Mouse (Mus musculus) embryonic facial prominence, embryonic 14.5 days (tissue): Measurements from ENCODE around the gene Ppp1r3e. TPM values are rescaled to one million over a fixed set of nuclear protein-coding genes. Genes with fewer than 3 reads are reported as not detected.
A peak's percentile ranks its signal among the peaks of the same experiment; 100 is the strongest.

Experiments
- ATAC-seq: fragments of 200-750 bp; cut with Nextera tagmentation; 2 replicates; pipeline ENCODE4 v1.8.0; 2017; ENCODE audit warnings: low read depth, moderate number of reproducible peaks, moderate TSS enrichment
- DNase-seq: peaks from one replicate; pipeline ENCODE4 v3.0.0-alpha.2; 2015; ENCODE audit warnings: low spot score
- H3K27ac ChIP-seq: fragments of 300-500 bp; sonication (generic); replicated peaks from 2 replicates; pipeline ENCODE4 v1.5.1; 2014; ENCODE audit warnings: low read depth, mild to moderate bottlenecking, low read length, moderate library complexity
- H3K27me3 ChIP-seq: fragments of 300-500 bp; sonication (generic); replicated peaks from 2 replicates; pipeline ENCODE4 v1.6.1; 2014; ENCODE audit warnings: low read length; ENCODE audit not compliant: control insufficient read depth, insufficient read depth
- H3K36me3 ChIP-seq: fragments of 300-500 bp; sonication (generic); 2 replicates; pipeline ENCODE4 v1.6.1; 2014; ENCODE audit warnings: low read length, mixed read lengths; ENCODE audit not compliant: control insufficient read depth, insufficient read depth
- H3K4me1 ChIP-seq: fragments of 300-500 bp; sonication (generic); 2 replicates; pipeline ENCODE4 v1.6.1; 2014; ENCODE audit warnings: antibody characterized with exemption, low read length; ENCODE audit not compliant: control insufficient read depth, insufficient read depth
- H3K4me2 ChIP-seq: fragments of 300-500 bp; sonication (generic); 2 replicates; pipeline ENCODE4 v1.6.1; 2014; ENCODE audit warnings: low read depth, mild to moderate bottlenecking, low read length, moderate library complexity, mixed read lengths
- H3K4me3 ChIP-seq: fragments of 300-500 bp; sonication (generic); 2 replicates; pipeline ENCODE4 v1.5.1; 2014; ENCODE audit warnings: low read depth, mild to moderate bottlenecking, low read length
- H3K9ac ChIP-seq: fragments of 300-500 bp; sonication (generic); 2 replicates; pipeline ENCODE4 v1.6.1; 2014; ENCODE audit warnings: low read depth, mild to moderate bottlenecking, low read length, moderate library complexity, mixed read lengths
- H3K9me3 ChIP-seq: fragments of 300-500 bp; sonication (generic); 2 replicates; pipeline ENCODE4 v1.6.1; 2016; ENCODE audit warnings: low read length; ENCODE audit not compliant: control insufficient read depth
- WGBS: fragments of 180-500 bp; shearing (Covaris S2); extraction: QIAGEN DNeasy Blood & Tissue Kit; methylation state at CpG from one replicate; pipeline ENCODE4 v1.1.7; 2014; 5-methylcytosine and 5-hydroxymethylcytosine counted together
- polyA plus RNA-seq: library from polyadenylated mRNA; unstranded; fragments of >200 nt; fragmentation: Nextera tagmentation; extraction: Ambion mirVana; gene quantifications from 2 replicates; pipeline ENCODE4 v1.2.1, GENCODE M21; 2014

Ppp1r3e gene
- polyA plus RNA-seq, 1 experiment from 2014 or later, result 2.1 TPM

- DNase-seq, result no peak
- Histone ChIP-seq H3K9ac (no peak overlapping the region), H3K36me3 (no peaks in the 10 kb centered on the region), H3K27me3 (no peaks in the 10 kb centered on the region), H3K9me3 (no peaks in the 10 kb centered on the region), H3K4me1 (no peaks in the 10 kb centered on the region), H3K4me2 (no peak overlapping the region), H3K4me3 (no peak overlapping the region), H3K27ac (no peak overlapping the region)
- WGBS, result 55% methylated on average over 5 of the region's 5 CpGs
- no peak for ATAC-seq
Observed at GRCm38 (mm10) chr14:54866936-54867335, 10.4 kb downstream of the Ppp1r3e start.

GRCm38 (mm10) chr14:54866268-54866667, 11.1 kb downstream of the Ppp1r3e start:
- ATAC-seq (no peak), DNase-seq (no peak)
- H3K9me3 ChIP-seq, result no peaks in the 10 kb centered on the region
- H3K27me3 ChIP-seq, result no peaks in the 10 kb centered on the region
- no peak overlapping the region for H3K4me3 ChIP-seq
- H3K4me1 ChIP-seq, result no peaks in the 10 kb centered on the region
- no peaks in the 10 kb centered on the region for H3K36me3 ChIP-seq
- H3K27ac ChIP-seq, result no peak overlapping the region
- no peak overlapping the region for H3K4me2 ChIP-seq
- H3K9ac ChIP-seq, result no peak overlapping the region
- 47% methylated on average over 3 of the region's 3 CpGs for WGBS

GRCm38 (mm10) chr14:54865626-54866025, 11.7 kb downstream of the Ppp1r3e start:
- ATAC-seq (no peak), DNase-seq (no peak)
- WGBS, result 74% methylated on average over 5 of the region's 5 CpGs
- Histone ChIP-seq H3K9ac (no peak overlapping the region), H3K27ac (no peak overlapping the region), H3K4me1 (no peaks in the 10 kb centered on the region), H3K27me3 (no peaks in the 10 kb centered on the region), H3K9me3 (no peaks in the 10 kb centered on the region), H3K4me3 (no peak overlapping the region), H3K36me3 (no peaks in the 10 kb centered on the region), H3K4me2 (no peak overlapping the region)

- peak overlapping the region; percentile 89 for H3K4me2 ChIP-seq
- H3K27ac ChIP-seq, result peak overlapping the region; percentile 39; the same call in 1 of the 2 replicates
- H3K9me3 ChIP-seq, result no peaks in the 10 kb centered on the region
- WGBS, result 15% methylated on average over 21 of the region's 21 CpGs
- peak overlapping the region; percentile 93 for H3K9ac ChIP-seq
- H3K27me3 ChIP-seq, result no peaks in the 10 kb centered on the region
- H3K4me3 ChIP-seq, result peak overlapping the region; percentile 95
- ATAC-seq (no peak), DNase-seq (no peak)
- no peaks in the 10 kb centered on the region for H3K4me1 ChIP-seq
- H3K36me3 ChIP-seq, result no peaks in the 10 kb centered on the region
Observed at GRCm38 (mm10) chr14:54864313-54865036, 12.9 kb downstream of the Ppp1r3e start.

GRCm38 (mm10) chr14:54863501-54864312, 13.6 kb downstream of the Ppp1r3e start:
- H3K9me3 ChIP-seq, result no peaks in the 10 kb centered on the region
- under 1% methylated on average over 33 of the region's 56 CpGs for WGBS
- ATAC-seq (peak; percentile 100), DNase-seq (peak; percentile 96)
- H3K36me3 ChIP-seq, result no peaks in the 10 kb centered on the region
- H3K9ac ChIP-seq, result peak overlapping the region; percentile 93
- no peaks in the 10 kb centered on the region for H3K4me1 ChIP-seq
- H3K4me2 ChIP-seq, result peak overlapping the region; percentile 89
- no peaks in the 10 kb centered on the region for H3K27me3 ChIP-seq
- H3K27ac ChIP-seq, result peak overlapping the region; percentile 63
- peak overlapping the region; percentile 95 for H3K4me3 ChIP-seq

GRCm38 (mm10) chr14:54860511-54860910, 16.8 kb downstream of the Ppp1r3e start:
- no peak overlapping the region for H3K27ac ChIP-seq
- no peaks in the 10 kb centered on the region for H3K9me3 ChIP-seq
- DNase-seq (peak; percentile 31), ATAC-seq (no peak)
- WGBS, result 45% methylated on average over 2 of the region's 2 CpGs
- H3K4me3 ChIP-seq, result no peak overlapping the region
- H3K36me3 ChIP-seq, result peaks cover 24% of the 10 kb centered on the region
- H3K9ac ChIP-seq, result no peak overlapping the region
- H3K27me3 ChIP-seq, result no peaks in the 10 kb centered on the region
- H3K4me2 ChIP-seq, result no peak overlapping the region
- no peaks in the 10 kb centered on the region for H3K4me1 ChIP-seq

- no peaks in the 10 kb centered on the region for H3K9me3 ChIP-seq
- WGBS, result 91% methylated on average over 9 of the region's 9 CpGs
- DNase-seq, result peak; percentile 10
- no peaks in the 10 kb centered on the region for H3K4me1 ChIP-seq
- no peak overlapping the region for H3K4me2 ChIP-seq
- no peak overlapping the region for H3K9ac ChIP-seq
- peaks cover 31% of the 10 kb centered on the region for H3K36me3 ChIP-seq
- H3K4me3 ChIP-seq, result no peak overlapping the region
- H3K27me3 ChIP-seq, result no peaks in the 10 kb centered on the region
- ATAC-seq, result no peak
- H3K27ac ChIP-seq, result no peak overlapping the region
Observed at GRCm38 (mm10) chr14:54857891-54858290, 19.5 kb downstream of the Ppp1r3e start.

GRCm38 (mm10) chr14:54856703-54857102, 20.6 kb downstream of the Ppp1r3e start:
- Histone ChIP-seq H3K9me3 (no peaks in the 10 kb centered on the region), H3K4me1 (no peaks in the 10 kb centered on the region), H3K27me3 (no peaks in the 10 kb centered on the region), H3K27ac (no peak overlapping the region), H3K9ac (no peak overlapping the region), H3K4me2 (no peak overlapping the region), H3K36me3 (peaks cover 31% of the 10 kb centered on the region), H3K4me3 (no peak overlapping the region)
- no peak for ATAC-seq
- WGBS, result 84% methylated on average over 7 of the region's 7 CpGs
- DNase-seq, result no peak
